In the genomic region with DNA sequence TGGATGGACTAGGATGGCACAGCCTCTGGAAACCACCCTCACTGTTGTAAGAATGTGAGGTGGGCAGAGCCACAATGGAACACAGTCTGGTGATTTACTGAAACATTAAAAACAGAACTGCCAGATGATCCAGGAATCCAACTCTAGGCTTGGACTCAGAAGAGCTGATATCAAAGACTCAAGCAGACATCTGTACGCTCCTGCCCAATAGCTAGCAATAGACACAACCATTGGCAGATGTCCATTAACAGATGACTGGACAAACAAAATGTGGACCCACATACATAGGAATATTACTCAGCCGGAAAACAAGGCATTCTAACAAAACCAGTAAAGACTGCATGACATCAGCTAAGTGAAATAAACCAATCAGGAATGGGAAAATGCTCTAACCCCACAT, we compare ENCODE assay signal across 27 mouse cellular contexts.
"Had no signal": no experiment of that assay in that cellular context is flagged by ENCODE, and none has a peak within 500 bp of the region (broad histone marks: within the 10 kb centered on the region; RNA-seq: fewer than 3 reads in every experiment).

No protein-coding gene starts in this region.

- H3K9me3 ChIP-seq: embryonic facial prominence, embryonic 10.5 days; embryonic facial prominence, embryonic 12.5 days; embryonic facial prominence, embryonic 13.5 days; embryonic facial prominence, embryonic 15.5 days; forebrain, embryonic 10.5 days; forebrain, embryonic 12.5 days; forebrain, embryonic 13.5 days; forebrain, embryonic 15.5 days had no signal

- H3K4me2 ChIP-seq: embryonic facial prominence, embryonic 12.5 days; embryonic facial prominence, embryonic 13.5 days; embryonic facial prominence, embryonic 15.5 days; forebrain, embryonic 12.5 days; forebrain, embryonic 13.5 days; forebrain, embryonic 15.5 days had no signal

- H3K9ac ChIP-seq: embryonic facial prominence, embryonic 12.5 days; embryonic facial prominence, embryonic 13.5 days; embryonic facial prominence, embryonic 15.5 days; forebrain, embryonic 12.5 days; forebrain, embryonic 13.5 days; forebrain, embryonic 15.5 days; forebrain, postnatal 0 days had no signal

- DNase-seq: cerebellum, adult 8-10 months; cerebellum, adult 9-10 months; cerebellum, adult 9-11 months; cerebellum, postnatal 10 days; cerebellum, postnatal 14 days; cerebellum, postnatal 25 days; cerebellum, postnatal 36 days; embryo, embryonic 11 days; forebrain, postnatal 0 days; gastrocnemius, adult 2 months; gastrocnemius, postnatal 10 days; gastrocnemius, postnatal 14 days; gastrocnemius, postnatal 25 days; gastrocnemius, postnatal 36 days; heart, adult 18-20 months; heart, adult 2 months had no signal

- H3K27me3 ChIP-seq: embryonic facial prominence, embryonic 12.5 days; embryonic facial prominence, embryonic 13.5 days; embryonic facial prominence, embryonic 15.5 days; forebrain, embryonic 12.5 days; forebrain, embryonic 13.5 days; forebrain, embryonic 15.5 days had no signal

- H3K4me1 ChIP-seq: embryonic facial prominence, embryonic 10.5 days; embryonic facial prominence, embryonic 12.5 days had no signal

- H3K27ac ChIP-seq: embryonic facial prominence, embryonic 10.5 days; embryonic facial prominence, embryonic 12.5 days; embryonic facial prominence, embryonic 13.5 days; embryonic facial prominence, embryonic 15.5 days; forebrain, embryonic 10.5 days; forebrain, embryonic 12.5 days; forebrain, embryonic 13.5 days; forebrain, embryonic 15.5 days; gastrocnemius, adult 2 months; heart, adult 2 months had no signal

- H3K4me3 ChIP-seq: embryonic facial prominence, embryonic 10.5 days; embryonic facial prominence, embryonic 12.5 days; embryonic facial prominence, embryonic 13.5 days; embryonic facial prominence, embryonic 15.5 days; erythroblast, embryonic 14.5 days; forebrain, embryonic 10.5 days; forebrain, embryonic 12.5 days; forebrain, embryonic 13.5 days; forebrain, embryonic 15.5 days; gastrocnemius, adult 2 months; heart, adult 2 months had no signal

- ATAC-seq: forebrain, embryonic 13.5 days; forebrain, embryonic 14.5 days; forebrain, embryonic 15.5 days; forebrain, embryonic 16.5 days; forebrain, postnatal 0 days had no signal

- H3K36me3 ChIP-seq: embryonic facial prominence, embryonic 10.5 days; embryonic facial prominence, embryonic 12.5 days; embryonic facial prominence, embryonic 15.5 days; forebrain, embryonic 10.5 days; forebrain, embryonic 12.5 days; forebrain, embryonic 15.5 days had no signal
